Mouse (Mus musculus) pancreas, adult 10 weeks (tissue): ENCODE measurements around the gene Tubb1. TPM values are rescaled to one million over a fixed set of nuclear protein-coding genes. Genes with fewer than 3 reads are reported as not detected.

Source experiments
- polyA plus RNA-seq: library from polyadenylated mRNA; stranded (reverse); fragments of 350-450 nt; fragmentation: Illumina TruSeq; extraction: RNeasy Lipid Tissue Mini Kit (QIAGEN cat#74804); gene quantifications from one replicate; pipeline ENCODE4 v1.2.3, GENCODE M21; 2015; ENCODE audit warnings: low read depth, low replicate concordance; ENCODE audit not compliant: insufficient read depth

Tubb1 gene
- polyA plus RNA-seq, result 0.61 TPM

DNA sequence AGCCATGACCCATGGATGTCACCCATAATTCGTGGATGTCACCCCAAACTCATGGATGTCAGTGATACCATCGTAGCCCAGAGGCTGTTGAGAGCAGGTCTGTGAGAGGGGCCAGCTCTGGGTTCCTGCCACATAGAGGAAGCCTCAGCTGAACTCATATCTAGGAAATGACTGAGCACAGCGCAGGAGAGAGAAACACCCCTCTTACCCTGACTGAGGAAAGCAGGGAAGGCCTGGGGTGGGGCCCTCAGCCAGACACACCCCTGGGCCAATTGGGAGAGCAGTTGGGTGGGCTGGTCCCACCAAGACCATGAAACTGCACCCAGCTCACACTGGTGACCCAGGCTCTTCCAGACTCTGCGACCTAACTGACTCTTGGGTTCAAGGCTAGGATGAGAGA lies at the start of gene Tubb1:
Gene Tubb1 (plus strand): TSS at position 343 of the 400 bp plus-strand sequence.

DNA sequence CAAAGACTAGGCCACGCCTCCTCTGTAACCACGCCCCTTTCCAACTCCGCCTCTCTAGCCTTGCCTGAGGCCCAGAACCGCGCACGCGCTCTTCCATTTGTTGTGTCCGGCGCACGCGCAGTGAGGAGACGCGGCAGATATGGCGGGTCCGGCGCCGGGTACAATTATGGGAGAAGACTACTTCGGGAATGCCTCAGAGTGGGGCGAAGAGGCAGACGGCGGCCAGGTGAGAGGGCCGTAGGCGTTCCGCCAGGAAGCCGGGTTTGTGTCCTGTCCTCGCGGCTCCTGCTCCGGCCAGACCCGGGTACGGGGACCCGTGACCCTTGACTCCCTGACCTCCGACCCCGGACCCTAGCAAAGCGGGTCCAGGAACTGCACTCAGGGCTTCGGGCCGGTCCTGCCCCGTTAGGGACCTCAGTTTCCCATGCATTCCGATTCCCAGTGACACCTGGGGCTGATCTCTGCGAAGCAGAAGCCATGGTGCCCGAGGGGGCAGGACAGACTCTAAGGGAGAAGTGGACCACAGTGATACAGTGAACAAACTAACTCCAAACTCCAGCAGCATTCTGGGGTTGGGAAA lies 34.7 kb upstream of the Tubb1 start, which contains the start of gene Nelfcd:
Gene Nelfcd (plus strand): TSS at position 74 of the 580 bp plus-strand sequence.

DNA sequence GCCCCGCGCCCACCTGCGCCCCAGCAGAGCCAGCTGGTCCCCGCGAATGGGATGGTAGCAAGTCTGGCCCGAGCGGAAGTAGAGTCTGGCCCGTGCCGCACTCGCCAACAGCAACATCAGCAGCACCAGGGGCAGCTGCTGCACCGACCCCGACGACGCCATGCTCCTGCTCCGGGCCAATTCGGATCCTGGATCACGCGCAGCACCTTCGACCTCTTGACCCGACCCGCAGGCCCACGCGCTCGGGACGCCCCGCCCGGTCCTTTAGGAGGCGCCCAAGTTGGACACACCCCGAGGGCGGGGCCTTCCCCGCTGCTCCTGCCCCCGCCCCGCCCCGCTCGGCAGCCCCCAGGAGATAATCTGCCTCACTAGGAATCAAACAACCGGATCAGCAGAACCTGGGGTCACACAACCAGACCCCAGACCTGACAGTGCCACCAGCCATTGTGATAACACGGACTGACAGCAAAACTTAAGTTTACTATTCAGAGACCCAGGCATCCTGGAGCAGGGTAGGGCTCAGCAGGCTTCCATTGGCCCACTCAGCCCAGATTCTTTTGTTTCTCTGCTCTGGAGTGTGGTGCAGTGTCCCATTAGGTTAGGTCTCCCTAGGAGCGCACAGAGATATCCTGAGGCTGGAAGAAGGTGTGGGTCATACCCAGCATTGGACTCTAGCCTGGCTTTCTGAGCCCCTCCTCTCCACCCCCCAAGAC lies 11.6 kb upstream of the Tubb1 start, which contains the start of gene Ctsz:
Gene Ctsz (minus strand): TSS at position 303 of the 713 bp plus-strand sequence.

DNA sequence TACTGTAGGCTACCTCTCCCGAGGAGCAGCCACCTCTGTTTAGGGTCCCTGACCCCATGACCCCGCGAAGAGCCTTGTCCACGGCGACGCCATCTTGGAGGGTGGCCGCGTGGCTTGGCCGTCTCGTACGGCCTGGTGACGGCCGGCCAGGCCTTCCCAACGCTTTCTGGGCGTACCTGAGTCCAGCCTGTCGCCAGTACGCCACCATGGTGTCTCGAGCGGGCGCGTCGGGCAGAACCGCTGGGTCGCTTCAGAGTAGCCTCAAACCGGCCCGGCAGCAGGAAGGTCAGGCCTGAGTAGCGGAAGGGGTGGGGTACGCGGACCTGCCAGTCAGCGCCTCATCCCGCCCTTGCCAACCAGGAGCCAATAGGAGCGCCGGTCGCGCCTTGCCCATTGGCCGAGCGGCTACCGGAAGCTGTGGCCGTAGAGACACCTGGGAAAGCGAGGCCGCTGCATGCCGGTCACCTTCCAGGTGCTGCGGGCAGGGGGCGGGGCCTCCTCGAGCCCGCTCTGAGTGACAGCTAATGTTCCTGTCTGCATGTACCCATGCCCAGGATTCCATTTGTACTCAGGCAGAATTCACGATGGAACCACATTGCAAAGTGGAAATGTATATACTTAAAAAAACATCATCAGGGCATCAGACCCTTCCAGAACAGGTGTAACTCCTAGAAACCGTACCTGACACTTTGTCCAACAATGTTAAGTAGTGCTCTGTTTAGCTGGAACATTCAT lies 13.5 kb downstream of the Tubb1 start, which contains the start of gene Atp5e:
Gene Atp5e (minus strand): TSS at position 317 of the 735 bp plus-strand sequence.

DNA sequence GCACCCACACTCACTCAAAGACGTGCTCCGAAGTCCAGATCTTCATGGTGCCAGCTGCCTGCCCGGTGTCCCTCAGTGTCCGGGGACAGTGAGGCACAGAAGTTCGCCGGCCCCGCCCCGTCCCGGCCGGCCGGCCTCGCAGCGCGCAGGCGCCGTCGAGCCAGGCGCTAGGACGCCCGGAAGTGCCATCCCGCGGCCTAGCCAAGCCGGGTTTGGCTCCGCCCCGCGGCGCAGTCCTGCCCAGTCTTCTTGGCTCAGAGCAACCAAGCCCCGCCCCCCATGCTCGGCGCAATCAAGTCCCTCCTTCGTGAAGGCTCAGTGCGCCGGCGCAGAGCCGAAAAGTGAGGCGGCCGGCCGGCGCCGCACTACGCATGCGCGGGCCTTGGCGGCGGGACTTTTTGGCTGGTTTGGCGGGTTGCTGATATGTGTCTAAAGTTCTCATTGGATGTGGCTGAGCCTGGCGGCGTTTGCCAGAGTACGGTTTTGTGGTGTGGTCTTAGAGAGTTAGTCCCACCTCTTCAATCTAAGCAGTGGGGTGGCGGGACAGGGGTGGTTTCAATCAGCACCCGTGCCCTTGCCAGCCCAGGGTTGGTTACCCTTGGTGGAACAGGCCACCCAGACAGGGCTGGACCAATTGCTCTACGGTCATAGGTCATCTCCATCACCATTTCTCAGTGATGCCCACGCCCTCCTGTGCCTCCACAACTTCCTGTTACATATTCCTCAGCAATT lies 22.5 kb downstream of the Tubb1 start, which contains the start of gene Prelid3b:
Gene Prelid3b (minus strand): TSS at position 264 of the 732 bp plus-strand sequence.

Other genes with a start within 250 kb of the Tubb1 start
- 264 TPM for gene Gnas, start 166.4 kb upstream of the Tubb1 start, polyA plus RNA-seq
- not detected for gene Gm20721, start 104.0 kb upstream of the Tubb1 start, polyA plus RNA-seq
- gene Nelfcd, start 34.9 kb upstream of the Tubb1 start, polyA plus RNA-seq, result 12.2 TPM
- 27.5 TPM for gene Ctsz, start 11.7 kb upstream of the Tubb1 start, polyA plus RNA-seq
- gene Atp5e, start 13.4 kb downstream of the Tubb1 start, polyA plus RNA-seq, result 247 TPM
- 6.6 TPM for gene Prelid3b, start 22.4 kb downstream of the Tubb1 start, polyA plus RNA-seq
- gene Zfp831, start 192.8 kb downstream of the Tubb1 start, polyA plus RNA-seq, result not detected